Mouse (Mus musculus): ENCODE results near the gene Fbxl22. TPM values are rescaled to one million over a fixed set of nuclear protein-coding genes. Genes with fewer than 3 reads are reported as not detected.

Gene Fbxl22
- polyA plus RNA-seq, 2 experiments: 4.7 to 6.5 TPM

GRCm38 (mm10) chr9:66513150-66513549 is 1.2 kb downstream of the Fbxl22 start:
- Histone ChIP-seq H3K36me3 (ENCODE audit: control insufficient read depth, insufficient read depth, low read length) (peaks cover 56% of the 10 kb centered on the region), H3K4me2 (replicated peaks; ENCODE audit: low read depth, low read length, severe bottlenecking) (peak overlapping the region; percentile 89), H3K4me1 (ENCODE audit: control insufficient read depth, insufficient read depth, low read length) (peaks cover 23% of the 10 kb centered on the region), H3K27me3 (ENCODE audit: control insufficient read depth, insufficient read depth, low read length) (no peaks in the 10 kb centered on the region), H3K4me3 (replicated peaks; ENCODE audit: low read length) (no peak overlapping the region), H3K9ac (ENCODE audit: low read depth, low read length, severe bottlenecking) (no peak overlapping the region), H3K9me3 (ENCODE audit: control insufficient read depth, low read length) (no peaks in the 10 kb centered on the region), H3K27ac (replicated peaks; ENCODE audit: low read depth, low read length) (no peak overlapping the region)
- ATAC-seq (ENCODE audit: low FRiP score, low read depth) (no peak), DNase-seq (ENCODE audit: low spot score) (peak; percentile 42)
- no peak for TF ChIP-seq POLR2A (IDR thresholded peaks at IDR 0.05; ENCODE audit: borderline replicate concordance, extremely low read depth, insufficient read depth, insufficient read length)

GRCm38 (mm10) chr9:66512351-66512671 is 2.1 kb downstream of the Fbxl22 start:
- H3K4me1 ChIP-seq (ENCODE audit: control insufficient read depth, insufficient read depth, low read length): peaks cover 23% of the 10 kb centered on the region
- H3K27ac ChIP-seq (replicated peaks; ENCODE audit: low read depth, low read length): peak overlapping the region; percentile 95
- H3K36me3 ChIP-seq (ENCODE audit: control insufficient read depth, insufficient read depth, low read length): peaks cover 55% of the 10 kb centered on the region
- peak; percentile 49; the same call in 1 of the 2 replicates for TF ChIP-seq POLR2A (IDR thresholded peaks at IDR 0.05; ENCODE audit: borderline replicate concordance, extremely low read depth, insufficient read depth, insufficient read length)
- H3K9me3 ChIP-seq (ENCODE audit: control insufficient read depth, low read length): no peaks in the 10 kb centered on the region
- no peaks in the 10 kb centered on the region for H3K27me3 ChIP-seq (ENCODE audit: control insufficient read depth, insufficient read depth, low read length)
- peak overlapping the region; percentile 89 for H3K4me2 ChIP-seq (replicated peaks; ENCODE audit: low read depth, low read length, severe bottlenecking)
- peak; percentile 77 for ATAC-seq (ENCODE audit: low FRiP score, low read depth)
- 0% methylated on average over 8 of the region's 8 CpGs for WGBS
- peak overlapping the region; percentile 60 for H3K4me3 ChIP-seq (replicated peaks; ENCODE audit: low read length)
- peak; percentile 92 for DNase-seq (ENCODE audit: low spot score)
- peak overlapping the region; percentile 77 for H3K9ac ChIP-seq (ENCODE audit: low read depth, low read length, severe bottlenecking)

GRCm38 (mm10) chr9:66511580-66512350 is 2.6 kb downstream of the Fbxl22 start:
- DNase-seq (ENCODE audit: low spot score) (peak; percentile 93), ATAC-seq (ENCODE audit: low FRiP score, low read depth) (peak; percentile 88)
- H3K27me3 ChIP-seq (ENCODE audit: control insufficient read depth, insufficient read depth, low read length): no peaks in the 10 kb centered on the region
- H3K4me3 ChIP-seq (replicated peaks; ENCODE audit: low read length): peak overlapping the region; percentile 60
- H3K9ac ChIP-seq (ENCODE audit: low read depth, low read length, severe bottlenecking): peak overlapping the region; percentile 77
- under 1% methylated on average over 51 of the region's 78 CpGs for WGBS
- no peaks in the 10 kb centered on the region for H3K9me3 ChIP-seq (ENCODE audit: control insufficient read depth, low read length)
- peak overlapping the region; percentile 89 for H3K4me2 ChIP-seq (replicated peaks; ENCODE audit: low read depth, low read length, severe bottlenecking)
- H3K27ac ChIP-seq (replicated peaks; ENCODE audit: low read depth, low read length): peak overlapping the region; percentile 95
- TF ChIP-seq POLR2A (IDR thresholded peaks at IDR 0.05; ENCODE audit: borderline replicate concordance, extremely low read depth, insufficient read depth, insufficient read length): peak; percentile 74; the same call in 1 of the 2 replicates
- peaks cover 23% of the 10 kb centered on the region for H3K4me1 ChIP-seq (ENCODE audit: control insufficient read depth, insufficient read depth, low read length)
- H3K36me3 ChIP-seq (ENCODE audit: control insufficient read depth, insufficient read depth, low read length): peaks cover 54% of the 10 kb centered on the region

- Histone ChIP-seq H3K4me2 (replicated peaks; ENCODE audit: low read depth, low read length, severe bottlenecking) (peak overlapping the region; percentile 89), H3K27ac (replicated peaks; ENCODE audit: low read depth, low read length) (peak overlapping the region; percentile 95), H3K9ac (ENCODE audit: low read depth, low read length, severe bottlenecking) (peak overlapping the region; percentile 66), H3K27me3 (ENCODE audit: control insufficient read depth, insufficient read depth, low read length) (no peaks in the 10 kb centered on the region), H3K4me1 (ENCODE audit: control insufficient read depth, insufficient read depth, low read length) (peaks cover 23% of the 10 kb centered on the region), H3K4me3 (replicated peaks; ENCODE audit: low read length) (peak overlapping the region; percentile 60), H3K36me3 (ENCODE audit: control insufficient read depth, insufficient read depth, low read length) (peaks cover 54% of the 10 kb centered on the region), H3K9me3 (ENCODE audit: control insufficient read depth, low read length) (no peaks in the 10 kb centered on the region)
- DNase-seq (ENCODE audit: low spot score): no peak
- TF ChIP-seq POLR2A (IDR thresholded peaks at IDR 0.05; ENCODE audit: borderline replicate concordance, extremely low read depth, insufficient read depth, insufficient read length): no peak
- WGBS: 0% methylated on average over 2 of the region's 2 CpGs
- no peak for ATAC-seq (ENCODE audit: low FRiP score, low read depth)
These were observed 3.4 kb downstream of the Fbxl22 start for GRCm38 (mm10) chr9:66510944-66511343.

GRCm38 (mm10) chr9:66510351-66510841 is 4.0 kb downstream of the Fbxl22 start:
- ATAC-seq (ENCODE audit: low FRiP score, low read depth) (no peak), DNase-seq (ENCODE audit: low spot score) (no peak)
- H3K4me3 ChIP-seq (replicated peaks; ENCODE audit: low read length): no peak overlapping the region
- WGBS: 56% methylated on average over 7 of the region's 7 CpGs
- H3K4me2 ChIP-seq (replicated peaks; ENCODE audit: low read depth, low read length, severe bottlenecking): peak overlapping the region; percentile 89; the same call in 1 of the 2 replicates
- H3K4me1 ChIP-seq (ENCODE audit: control insufficient read depth, insufficient read depth, low read length): peaks cover 23% of the 10 kb centered on the region
- H3K36me3 ChIP-seq (ENCODE audit: control insufficient read depth, insufficient read depth, low read length): peaks cover 55% of the 10 kb centered on the region
- no peak for TF ChIP-seq POLR2A (IDR thresholded peaks at IDR 0.05; ENCODE audit: borderline replicate concordance, extremely low read depth, insufficient read depth, insufficient read length)
- H3K9ac ChIP-seq (ENCODE audit: low read depth, low read length, severe bottlenecking): no peak overlapping the region
- H3K27ac ChIP-seq (replicated peaks; ENCODE audit: low read depth, low read length): peak overlapping the region; percentile 38; the same call in 1 of the 2 replicates
- no peaks in the 10 kb centered on the region for H3K9me3 ChIP-seq (ENCODE audit: control insufficient read depth, low read length)
- H3K27me3 ChIP-seq (ENCODE audit: control insufficient read depth, insufficient read depth, low read length): no peaks in the 10 kb centered on the region
